Mouse (Mus musculus) limb, embryonic 11.5 days (tissue): ENCODE measurements around the gene Vax1. TPM values are rescaled to one million over a fixed set of nuclear protein-coding genes. Genes with fewer than 3 reads are reported as not detected.

Experiments
- ATAC-seq: fragments of 200-750 bp; cut with Nextera tagmentation; 2 replicates; pipeline ENCODE4 v1.8.0; 2017; ENCODE audit warnings: low read depth; ENCODE audit not compliant: insufficient number of reproducible peaks, low FRiP score, low TSS enrichment
- DNase-seq: peaks from one replicate; pipeline ENCODE4 v3.0.0-alpha.2; 2015; ENCODE audit warnings: low spot score
- H3K27ac ChIP-seq: fragments of 300-500 bp; sonication (generic); replicated peaks from 2 replicates; pipeline ENCODE4 v1.5.1; 2014; ENCODE audit warnings: low read depth, mild to moderate bottlenecking, low read length
- H3K27me3 ChIP-seq: fragments of 300-500 bp; sonication (generic); 2 replicates; pipeline ENCODE4 v1.6.1; 2014; ENCODE audit warnings: mild to moderate bottlenecking, low read length, mixed read lengths; ENCODE audit not compliant: control insufficient read depth, insufficient read depth
- H3K36me3 ChIP-seq: fragments of 300-500 bp; sonication (generic); 2 replicates; pipeline ENCODE4 v1.6.1; 2014; ENCODE audit warnings: mild to moderate bottlenecking, low read length, moderate library complexity, mixed read lengths; ENCODE audit not compliant: control insufficient read depth, insufficient read depth
- H3K4me1 ChIP-seq: fragments of 300-500 bp; sonication (generic); 2 replicates; pipeline ENCODE4 v1.6.1; 2014; ENCODE audit warnings: low read length, mixed read lengths; ENCODE audit not compliant: control insufficient read depth, insufficient read depth
- H3K4me2 ChIP-seq: fragments of 300-500 bp; sonication (generic); 2 replicates; pipeline ENCODE4 v1.6.1; 2014; ENCODE audit warnings: low read depth, mild to moderate bottlenecking, moderate library complexity; ENCODE audit not compliant: severe bottlenecking
- H3K4me3 ChIP-seq: fragments of 300-500 bp; sonication (generic); 2 replicates; pipeline ENCODE4 v1.5.1; 2014; ENCODE audit warnings: low read depth, low read length
- H3K9ac ChIP-seq: fragments of 300-500 bp; sonication (generic); 2 replicates; pipeline ENCODE4 v1.6.1; 2014; ENCODE audit warnings: mild to moderate bottlenecking, low read length
- H3K9me3 ChIP-seq: fragments of 300-500 bp; sonication (generic); 2 replicates; pipeline ENCODE4 v1.6.1; 2016; ENCODE audit warnings: low read length; ENCODE audit not compliant: control insufficient read depth
- WGBS: fragments of 180-500 bp; shearing (Covaris S2); extraction: QIAGEN DNeasy Blood & Tissue Kit; methylation state at CpG from one replicate; pipeline ENCODE4 v1.1.7; 2014; 5-methylcytosine and 5-hydroxymethylcytosine counted together
- polyA plus RNA-seq: library from polyadenylated mRNA; unstranded; fragments of >200 nt; fragmentation: Nextera tagmentation; extraction: Ambion mirVana; gene quantifications from 2 replicates; pipeline ENCODE4 v1.2.1, GENCODE M21; 2014

Gene Vax1
- polyA plus RNA-seq, 1 experiment from 2014 or later = not detected

- H3K9me3 ChIP-seq = no peaks in the 10 kb centered on the region
- no peak overlapping the region for H3K4me3 ChIP-seq
- peaks cover 73% of the 10 kb centered on the region for H3K27me3 ChIP-seq
- WGBS = 2% methylated on average over 3 of the region's 3 CpGs
- no peak overlapping the region for H3K9ac ChIP-seq
- no peak for DNase-seq
- H3K4me2 ChIP-seq = no peak overlapping the region
- H3K36me3 ChIP-seq = no peaks in the 10 kb centered on the region
- H3K4me1 ChIP-seq = 0 out of 2 replicates have a peak, but pooled peaks cover 3% of the 10 kb centered on the region
- no peak for ATAC-seq
- no peak overlapping the region for H3K27ac ChIP-seq
These were observed 2.9 kb upstream of the Vax1 start for GRCm38 (mm10) chr19:59172781-59173180.

- Histone ChIP-seq H3K4me1 (0 out of 2 replicates have a peak, but pooled peaks cover 3% of the 10 kb centered on the region), H3K27ac (no peak overlapping the region), H3K9ac (no peak overlapping the region), H3K4me2 (no peak overlapping the region), H3K9me3 (no peaks in the 10 kb centered on the region), H3K36me3 (no peaks in the 10 kb centered on the region), H3K27me3 (peaks cover 83% of the 10 kb centered on the region), H3K4me3 (no peak overlapping the region)
- ATAC-seq (no peak), DNase-seq (peak; percentile 60)
- 1% methylated on average over 19 of the region's 19 CpGs for WGBS
These were observed 2.0 kb upstream of the Vax1 start for GRCm38 (mm10) chr19:59171871-59172245.

- no peak for ATAC-seq
- H3K4me2 ChIP-seq = peak overlapping the region; percentile 30
- no peak overlapping the region for H3K4me3 ChIP-seq
- H3K27me3 ChIP-seq = peaks cover 85% of the 10 kb centered on the region
- DNase-seq = peak; percentile 54
- H3K4me1 ChIP-seq = peaks cover 5% of the 10 kb centered on the region; the same call in 1 of the 2 replicates
- no peak overlapping the region for H3K9ac ChIP-seq
- no peaks in the 10 kb centered on the region for H3K9me3 ChIP-seq
- no peak overlapping the region for H3K27ac ChIP-seq
- H3K36me3 ChIP-seq = no peaks in the 10 kb centered on the region
- WGBS = under 1% methylated on average over 37 of the region's 38 CpGs
These were observed 1.5 kb upstream of the Vax1 start for GRCm38 (mm10) chr19:59171151-59171870.

- ATAC-seq (no peak), DNase-seq (peak; percentile 34)
- H3K36me3 ChIP-seq = no peaks in the 10 kb centered on the region
- no peak overlapping the region for H3K4me3 ChIP-seq
- H3K9ac ChIP-seq = no peak overlapping the region
- H3K4me2 ChIP-seq = no peak overlapping the region
- no peaks in the 10 kb centered on the region for H3K9me3 ChIP-seq
- 1% methylated on average over 5 of the region's 6 CpGs for WGBS
- H3K27me3 ChIP-seq = peaks cover 86% of the 10 kb centered on the region
- peaks cover 9% of the 10 kb centered on the region; the same call in 1 of the 2 replicates for H3K4me1 ChIP-seq
- H3K27ac ChIP-seq = no peak overlapping the region
These were observed 875 bp upstream of the Vax1 start for GRCm38 (mm10) chr19:59170766-59171095.

GRCm38 (mm10) chr19:59169143-59169935 is 517 bp downstream of the Vax1 start:
- no peak for ATAC-seq
- H3K4me3 ChIP-seq = peak overlapping the region; percentile 26
- no peaks in the 10 kb centered on the region for H3K36me3 ChIP-seq
- H3K4me2 ChIP-seq = peak overlapping the region; percentile 43
- under 1% methylated on average over 63 of the region's 65 CpGs for WGBS
- H3K9me3 ChIP-seq = no peaks in the 10 kb centered on the region
- H3K27ac ChIP-seq = no peak overlapping the region
- H3K9ac ChIP-seq = no peak overlapping the region
- H3K27me3 ChIP-seq = peaks cover 88% of the 10 kb centered on the region
- H3K4me1 ChIP-seq = peaks cover 9% of the 10 kb centered on the region; the same call in 1 of the 2 replicates
- DNase-seq = peak; percentile 74

GRCm38 (mm10) chr19:59168386-59168905 is 1.4 kb downstream of the Vax1 start:
- 2% methylated on average over 17 of the region's 17 CpGs for WGBS
- Histone ChIP-seq H3K36me3 (no peaks in the 10 kb centered on the region), H3K27ac (no peak overlapping the region), H3K4me3 (no peak overlapping the region), H3K4me2 (no peak overlapping the region), H3K4me1 (peaks cover 9% of the 10 kb centered on the region; the same call in 1 of the 2 replicates), H3K27me3 (peaks cover 86% of the 10 kb centered on the region), H3K9ac (no peak overlapping the region), H3K9me3 (no peaks in the 10 kb centered on the region)
- DNase-seq = peak; percentile 51
- ATAC-seq = no peak

GRCm38 (mm10) chr19:59167871-59168270 is 2.0 kb downstream of the Vax1 start:
- Histone ChIP-seq H3K36me3 (no peaks in the 10 kb centered on the region), H3K27ac (no peak overlapping the region), H3K9ac (no peak overlapping the region), H3K9me3 (no peaks in the 10 kb centered on the region), H3K4me2 (no peak overlapping the region), H3K4me1 (peaks cover 9% of the 10 kb centered on the region; the same call in 1 of the 2 replicates), H3K4me3 (no peak overlapping the region), H3K27me3 (peaks cover 88% of the 10 kb centered on the region)
- no peak for ATAC-seq
- DNase-seq = no peak
- WGBS = 9% methylated on average over 5 of the region's 5 CpGs

GRCm38 (mm10) chr19:59166879-59167278 is 3.0 kb downstream of the Vax1 start:
- Histone ChIP-seq H3K36me3 (no peaks in the 10 kb centered on the region), H3K4me1 (peaks cover 9% of the 10 kb centered on the region; the same call in 1 of the 2 replicates), H3K9me3 (no peaks in the 10 kb centered on the region), H3K27me3 (peaks cover 89% of the 10 kb centered on the region), H3K9ac (no peak overlapping the region), H3K4me2 (peak overlapping the region; percentile 78), H3K4me3 (peak overlapping the region; percentile 31), H3K27ac (no peak overlapping the region)
- DNase-seq (no peak), ATAC-seq (no peak; the same call in 1 of the 2 replicates)
- under 1% methylated on average over 13 of the region's 13 CpGs for WGBS
